Mouse (Mus musculus): ENCODE measurements around the gene Ap5z1.

- TF ChIP-seq CTCF (conservative IDR thresholded peaks at IDR 0.05; ENCODE audit: low read length) (no peak), POU5F1 (IDR thresholded peaks at IDR 0.05; ENCODE audit: borderline replicate concordance, low read length) (no peak)
Observed at GRCm38 (mm10) chr5:142418419-142418818, 45.3 kb upstream of the Ap5z1 start.

Data from E14TG2a.4 (cell line).